Mouse (Mus musculus) MN1 (cell line): ENCODE measurements around the gene Dhrs13.
"Not testable (repeated sequence)": the region's sequence is repeated elsewhere in the genome, so short reads cannot be mapped to it uniquely, and the experiment has no call there.

Source experiments
- DNase-seq: peaks from one replicate; pipeline ENCODE4 v3.0.0-alpha.2; 2016; ENCODE audit warnings: low spot score

The Dhrs13 gene

GRCm38 (mm10) chr11:78042290-78042870 lies 10.3 kb downstream of the Dhrs13 start:
- not testable (repeated sequence) for DNase-seq

- DNase-seq = peak; percentile 72
Observed at GRCm38 (mm10) chr11:78044758-78045251, 12.7 kb downstream of the Dhrs13 start.

GRCm38 (mm10) chr11:78048637-78049036 lies 16.6 kb downstream of the Dhrs13 start:
- not testable (repeated sequence) for DNase-seq

DNA sequence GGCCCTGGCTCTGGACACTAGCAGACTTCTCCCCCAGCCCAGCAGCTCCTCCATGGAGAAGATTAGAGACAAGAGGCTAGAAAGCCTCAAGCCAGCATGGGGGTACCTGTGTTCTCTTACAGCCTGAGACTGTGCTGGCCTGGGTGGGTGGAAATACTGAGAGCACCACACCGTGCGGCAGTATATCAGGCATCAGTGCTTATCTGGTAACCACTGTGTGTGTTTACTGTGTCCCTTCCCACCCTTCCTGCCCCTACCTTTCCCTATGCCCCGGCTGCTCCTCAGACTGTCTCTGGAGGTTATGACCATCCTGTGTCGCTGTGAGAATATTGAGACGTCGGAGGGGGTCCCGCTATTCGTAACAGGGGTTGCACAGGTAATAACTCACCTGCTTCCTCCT lies 21.0 kb downstream of the Dhrs13 start:
- no peak for DNase-seq

- no peak for DNase-seq
Observed at GRCm38 (mm10) chr11:78056946-78057345, 24.9 kb downstream of the Dhrs13 start.

DNA sequence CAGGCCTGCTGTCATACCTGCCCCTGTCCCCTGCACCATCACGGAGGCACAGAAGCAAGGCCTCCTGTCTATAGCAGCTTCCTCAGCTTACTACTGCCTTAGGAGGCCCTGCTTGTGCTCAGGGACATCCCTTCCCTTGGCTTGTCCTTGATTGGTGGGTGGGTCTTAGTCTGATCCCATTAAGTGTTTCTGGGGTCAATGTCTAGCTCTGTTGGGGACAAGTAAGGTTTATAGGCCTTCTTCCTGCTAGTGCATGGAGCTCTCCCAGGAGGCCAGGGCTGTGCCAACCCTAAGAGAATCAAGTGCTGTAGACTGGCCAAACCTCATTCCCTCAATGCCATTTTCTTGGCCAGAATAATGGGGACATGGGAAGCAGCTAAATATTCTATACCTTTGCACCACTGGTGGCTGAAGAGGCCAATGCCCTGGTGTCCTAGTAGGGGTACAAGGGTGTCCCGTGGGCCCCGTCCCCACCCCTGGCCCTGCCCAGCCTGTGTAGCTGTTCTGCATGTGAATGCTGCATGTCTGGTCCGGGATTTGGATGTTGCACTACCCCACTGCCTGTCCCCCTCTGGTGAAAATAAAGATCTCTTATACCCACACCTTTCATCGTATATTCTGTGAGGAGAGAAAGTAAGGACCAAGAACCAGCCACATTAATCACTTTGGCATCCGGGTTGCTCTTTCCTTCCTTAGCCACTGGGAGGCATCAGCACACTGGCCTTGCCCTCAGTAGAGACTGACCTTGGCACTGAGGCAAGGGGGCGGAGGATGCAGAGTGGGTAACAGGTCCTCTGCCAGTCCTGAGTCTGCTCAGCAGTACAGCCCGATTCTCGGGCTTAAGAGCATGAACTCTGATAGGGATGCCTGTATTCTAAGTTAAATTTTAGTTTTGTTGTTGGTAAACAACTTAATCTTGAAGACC lies 28.0 kb downstream of the Dhrs13 start:
- peak; percentile 83 for DNase-seq

DNA sequence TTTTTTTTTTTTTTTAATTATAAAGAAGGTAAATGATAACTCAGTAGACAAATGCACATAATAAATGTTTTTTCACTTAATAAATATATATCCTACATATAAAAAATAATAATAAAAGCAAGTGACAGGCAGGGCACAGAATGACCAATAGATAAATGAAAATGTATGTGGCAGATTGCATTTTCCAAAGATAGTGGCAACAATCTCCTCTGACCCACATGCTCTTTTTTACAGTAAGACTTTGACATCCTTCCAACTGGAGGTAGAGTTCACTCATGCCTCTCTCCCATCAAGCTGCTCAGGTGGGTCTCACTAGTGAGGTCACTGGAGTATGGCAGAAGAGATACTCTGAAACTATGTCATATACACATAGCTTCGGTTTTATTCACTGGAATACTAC lies 30.5 kb downstream of the Dhrs13 start:
- DNase-seq = no peak

- no peak for DNase-seq
Observed at GRCm38 (mm10) chr11:78065906-78066305, 33.8 kb downstream of the Dhrs13 start.

DNA sequence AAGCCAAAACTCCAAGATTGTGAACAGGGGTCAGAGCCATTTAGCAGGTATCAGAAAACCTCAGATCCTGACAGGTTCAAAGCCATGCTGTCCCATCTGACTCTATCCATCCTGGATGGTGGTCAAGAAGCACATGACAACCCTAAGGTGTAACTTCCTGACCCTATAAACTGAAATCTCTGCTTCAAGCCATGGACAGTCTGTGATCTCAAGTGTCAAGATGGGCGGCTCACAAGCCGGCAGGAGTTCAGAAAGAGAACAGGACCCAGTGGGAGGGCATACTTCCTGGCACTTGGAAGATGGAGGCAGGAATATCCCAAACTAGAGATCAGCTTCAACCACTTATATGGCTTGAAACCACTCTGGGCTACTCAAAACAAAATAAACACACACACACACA lies 34.6 kb downstream of the Dhrs13 start:
- no peak for DNase-seq

GRCm38 (mm10) chr11:78067566-78067965 lies 35.5 kb downstream of the Dhrs13 start:
- DNase-seq = no peak

- no peak for DNase-seq
Observed at GRCm38 (mm10) chr11:78069130-78069529, 37.0 kb downstream of the Dhrs13 start.

GRCm38 (mm10) chr11:78069646-78070045 lies 37.6 kb downstream of the Dhrs13 start:
- no peak for DNase-seq

DNA sequence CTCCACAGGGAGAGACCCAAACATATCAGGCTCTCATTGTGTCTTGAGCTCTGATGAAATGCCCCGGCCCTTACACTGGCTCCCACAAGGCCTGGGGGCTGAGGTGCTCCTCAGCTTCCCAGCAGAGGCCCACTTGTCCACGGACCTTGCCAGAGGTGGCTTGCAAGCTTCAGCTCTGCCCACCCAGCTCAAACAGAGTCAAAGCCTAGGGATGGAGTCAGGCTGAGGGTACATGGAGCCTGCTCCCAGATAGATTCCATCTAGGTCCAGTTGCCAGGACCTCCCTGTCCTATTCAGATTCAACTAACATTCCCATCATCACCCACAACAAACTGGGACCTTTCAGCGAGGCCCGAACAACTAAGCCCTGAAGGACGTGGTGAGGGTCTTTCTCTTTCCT lies 39.9 kb downstream of the Dhrs13 start:
- DNase-seq = no peak

DNA sequence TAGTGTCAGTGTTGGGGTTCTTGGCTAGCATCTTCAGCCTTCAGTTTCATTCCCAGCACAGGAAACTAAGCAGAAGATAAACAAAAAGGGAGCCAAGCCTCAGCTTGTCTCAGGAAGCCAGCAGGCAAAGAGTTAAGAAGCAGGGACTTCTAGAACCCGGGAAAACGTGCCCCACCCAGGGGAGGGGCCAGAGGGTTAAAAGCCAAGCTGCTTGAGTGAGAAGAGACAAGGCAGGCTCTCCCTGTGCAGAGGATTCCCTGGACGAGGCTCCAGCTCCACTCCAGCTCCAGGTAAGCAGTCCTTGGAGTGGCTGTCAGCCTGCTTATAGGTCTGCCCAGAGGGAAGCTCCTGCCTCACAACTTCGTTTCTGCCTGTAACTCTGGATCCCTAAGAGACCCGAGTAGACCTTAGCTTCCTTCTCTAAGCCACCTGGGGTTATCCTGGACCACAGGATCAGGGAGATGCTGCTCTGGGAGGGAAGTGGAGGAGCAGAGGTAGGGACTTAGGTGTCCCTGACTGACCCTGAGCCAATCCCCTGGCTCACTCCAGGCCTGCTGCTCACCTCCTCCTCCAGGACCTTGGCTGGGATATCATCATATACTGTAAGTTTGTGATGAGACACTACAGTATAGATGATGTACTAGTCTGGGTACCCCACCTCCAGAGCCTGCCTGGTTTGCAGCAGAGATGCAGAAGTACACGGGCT lies 40.5 kb downstream of the Dhrs13 start:
- DNase-seq = no peak

- no peak for DNase-seq
Observed at GRCm38 (mm10) chr11:78073577-78074276, 41.6 kb downstream of the Dhrs13 start.

DNA sequence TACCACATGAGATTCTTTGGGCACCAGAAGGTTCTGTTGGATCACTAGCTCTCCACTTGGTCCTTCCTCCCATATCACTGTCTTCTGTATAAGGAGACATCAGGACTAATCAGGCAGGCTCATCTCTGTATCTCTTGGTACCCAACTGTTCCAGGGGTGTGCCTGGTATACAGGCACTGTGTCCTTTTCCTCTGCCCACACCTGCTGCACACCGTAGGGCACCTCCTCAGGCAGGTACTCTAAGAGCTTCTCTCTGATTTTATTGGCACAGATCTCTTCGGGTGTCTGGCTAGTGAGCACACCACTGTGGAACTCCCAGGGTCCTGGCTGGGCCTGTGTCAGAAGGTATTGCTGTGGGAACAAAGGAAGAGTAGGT lies 42.2 kb downstream of the Dhrs13 start:
- DNase-seq = no peak

DNA sequence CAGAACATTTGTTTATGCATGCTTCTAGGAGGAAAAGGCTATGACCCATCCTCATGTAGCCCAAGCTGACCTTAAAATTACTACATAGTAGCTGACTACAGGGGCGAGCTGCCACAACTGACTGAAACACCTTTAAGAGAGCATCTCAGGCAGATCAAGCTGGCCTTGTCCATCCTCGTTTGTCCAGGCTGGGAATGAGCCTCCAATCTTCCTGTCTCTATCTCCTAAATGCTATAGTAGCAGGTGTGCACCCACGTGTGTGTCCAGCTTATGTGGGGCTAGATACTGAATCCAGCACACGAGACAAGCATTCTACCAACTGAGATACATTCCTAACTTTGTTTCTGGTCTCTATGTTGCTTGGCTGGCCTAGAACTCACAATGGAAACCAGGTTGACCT lies 42.6 kb downstream of the Dhrs13 start:
- DNase-seq = no peak

DNA sequence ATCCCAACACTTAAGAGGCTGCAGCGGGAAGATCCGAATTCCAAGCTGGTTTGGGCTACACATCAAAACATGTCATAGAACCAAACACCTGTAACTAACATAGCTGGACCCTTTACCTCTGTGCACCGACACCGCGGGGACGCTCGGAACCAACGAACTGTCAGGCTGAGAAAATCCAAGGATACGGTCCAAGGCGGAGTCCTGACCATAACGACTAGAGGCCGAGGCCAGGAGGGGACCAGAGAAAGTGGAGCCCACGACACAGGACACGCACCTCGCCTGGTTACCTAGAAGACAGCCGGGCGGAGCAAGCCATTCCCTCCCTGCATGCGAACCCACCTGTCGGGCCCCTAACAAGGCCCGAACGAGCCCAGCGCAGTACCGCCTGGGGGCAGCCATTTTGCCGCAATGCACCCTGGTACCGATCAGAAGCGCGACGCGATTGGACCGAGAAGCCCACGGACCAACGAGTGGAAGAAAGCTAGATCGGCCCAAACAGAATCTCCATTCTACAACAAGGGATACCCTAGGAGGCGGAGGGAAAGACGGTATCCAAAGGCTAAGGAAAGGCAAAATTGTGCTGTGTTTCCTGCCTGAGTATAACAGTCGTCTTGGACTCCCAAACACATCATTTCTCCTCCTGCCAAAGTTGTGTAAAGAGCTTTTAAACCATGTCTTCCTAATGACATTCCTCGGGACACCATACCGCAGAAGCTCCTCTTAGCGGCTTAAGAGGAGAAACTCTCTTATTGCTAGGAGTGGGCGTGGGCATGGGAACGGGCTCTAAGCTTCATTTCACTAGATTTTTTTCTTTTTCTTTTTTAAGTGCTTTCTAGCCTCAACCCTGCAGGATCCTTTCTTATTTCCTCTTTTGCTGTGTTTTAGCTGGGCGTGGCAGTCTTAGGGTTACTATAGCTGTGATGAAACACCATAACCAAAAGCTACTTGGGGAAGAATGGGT lies 48.2 kb downstream of the Dhrs13 start, which contains the start of gene Eral1:
Gene Eral1, minus strand, starts transcription at position 423 of the 961 bp plus-strand sequence.
- DNase-seq = peak; percentile 83

DNA sequence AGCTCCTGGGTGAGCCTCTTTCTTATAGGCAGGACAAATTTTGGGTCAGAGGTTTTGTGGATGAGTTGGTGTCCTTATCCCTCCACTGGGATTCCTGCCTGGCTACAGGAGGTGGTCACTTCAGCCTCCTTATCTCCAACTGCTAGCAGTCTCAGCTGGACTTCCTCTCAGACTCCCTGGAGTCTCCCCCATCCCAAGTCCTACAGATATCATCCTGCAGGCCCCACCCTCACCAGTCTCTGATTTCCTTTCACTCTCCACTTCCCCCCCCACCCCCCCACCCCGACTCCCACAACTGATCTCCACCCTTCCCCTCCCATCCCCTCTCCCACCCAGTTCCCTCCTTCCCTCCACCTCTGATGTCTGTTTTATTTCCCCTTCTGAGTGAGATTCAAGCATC lies 51.5 kb downstream of the Dhrs13 start:
- no peak for DNase-seq

DNA sequence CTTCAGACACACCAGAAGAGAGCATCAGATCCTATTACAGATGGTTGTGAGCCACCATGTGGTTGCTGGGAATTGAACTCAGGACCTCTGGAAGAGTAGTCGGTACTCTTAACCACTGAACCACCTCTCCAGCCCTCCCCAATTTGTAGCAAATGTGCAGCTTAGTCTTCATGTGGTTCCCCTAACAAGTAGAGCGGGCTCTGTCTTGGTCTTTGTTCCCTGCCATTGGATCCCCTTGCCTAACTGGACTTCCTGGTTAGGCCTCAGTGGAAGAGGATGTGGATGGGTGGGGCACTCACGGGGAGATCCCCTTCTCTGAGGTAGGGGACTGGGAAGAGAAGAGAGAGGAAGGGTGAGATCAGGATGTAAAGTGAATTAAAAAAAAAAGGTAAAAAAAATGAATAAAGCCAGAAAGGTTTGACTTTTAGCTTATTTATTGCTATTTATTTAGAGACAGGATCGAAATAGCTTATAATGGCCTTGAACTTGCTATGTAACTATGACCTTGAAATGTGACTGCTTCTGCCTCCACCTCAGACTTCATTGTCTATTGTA lies 54.9 kb downstream of the Dhrs13 start:
- no peak for DNase-seq
